Mouse (Mus musculus) hindbrain, embryonic 14.5 days (tissue): ENCODE data around the gene Mical2. TPM values are rescaled to one million over a fixed set of nuclear protein-coding genes. Genes with fewer than 3 reads are reported as not detected.

Source experiments
- ATAC-seq: fragments of 200-750 bp; cut with Nextera tagmentation; 2 replicates; pipeline ENCODE4 v1.8.0; 2017; ENCODE audit warnings: moderate number of reproducible peaks, mild to moderate bottlenecking, moderate TSS enrichment, moderate library complexity; ENCODE audit not compliant: low FRiP score
- DNase-seq: peaks from one replicate; pipeline ENCODE4 v3.0.0-alpha.2; 2015; ENCODE audit warnings: low spot score
- H3K27ac ChIP-seq: fragments of 300-500 bp; sonication (generic); 2 replicates; pipeline ENCODE4 v1.5.1; 2014; ENCODE audit warnings: mild to moderate bottlenecking, moderate library complexity
- H3K27me3 ChIP-seq: fragments of 300-500 bp; sonication (generic); 2 replicates; pipeline ENCODE4 v1.6.1; 2014; ENCODE audit warnings: mild to moderate bottlenecking, low read length, mixed read lengths; ENCODE audit not compliant: control insufficient read depth, insufficient read depth
- H3K36me3 ChIP-seq: fragments of 300-500 bp; sonication (generic); replicated peaks from 2 replicates; pipeline ENCODE4 v1.6.1; 2014; ENCODE audit not compliant: control insufficient read depth, insufficient read depth
- H3K4me1 ChIP-seq: fragments of 300-500 bp; sonication (generic); replicated peaks from 2 replicates; pipeline ENCODE4 v1.6.1; 2014; ENCODE audit warnings: antibody characterized with exemption, low read length, mixed read lengths; ENCODE audit not compliant: control insufficient read depth, insufficient read depth
- H3K4me2 ChIP-seq: fragments of 300-500 bp; sonication (generic); replicated peaks from 2 replicates; pipeline ENCODE4 v1.6.1; 2014; ENCODE audit warnings: mild to moderate bottlenecking, moderate library complexity
- H3K4me3 ChIP-seq: fragments of 300-500 bp; sonication (generic); replicated peaks from 2 replicates; pipeline ENCODE4 v1.5.1; 2014; ENCODE audit warnings: mild to moderate bottlenecking, low read length
- H3K9ac ChIP-seq: fragments of 300-500 bp; sonication (generic); 2 replicates; pipeline ENCODE4 v1.6.1; 2014
- H3K9me3 ChIP-seq: fragments of 300-500 bp; sonication (generic); 2 replicates; pipeline ENCODE4 v1.6.1; 2016; ENCODE audit warnings: low read length; ENCODE audit not compliant: control insufficient read depth
- WGBS: fragments of 180-500 bp; shearing (Covaris S2); extraction: QIAGEN DNeasy Blood & Tissue Kit; methylation state at CpG from one replicate; pipeline ENCODE4 v1.1.7; 2014; 5-methylcytosine and 5-hydroxymethylcytosine counted together
- polyA plus RNA-seq: library from polyadenylated mRNA; unstranded; fragments of >200 nt; fragmentation: Nextera tagmentation; extraction: Ambion mirVana; gene quantifications from 2 replicates; pipeline ENCODE4 v1.2.1, GENCODE M21; 2014

The Mical2 gene
- polyA plus RNA-seq, 1 experiment from 2014 or later: 4.0 TPM

- 71% methylated on average over 5 of the region's 5 CpGs for WGBS
- ATAC-seq: no peak
- DNase-seq: no peak
Observed at GRCm38 (mm10) chr7:112378476-112378875, 152.8 kb downstream of the Mical2 start.

DNA sequence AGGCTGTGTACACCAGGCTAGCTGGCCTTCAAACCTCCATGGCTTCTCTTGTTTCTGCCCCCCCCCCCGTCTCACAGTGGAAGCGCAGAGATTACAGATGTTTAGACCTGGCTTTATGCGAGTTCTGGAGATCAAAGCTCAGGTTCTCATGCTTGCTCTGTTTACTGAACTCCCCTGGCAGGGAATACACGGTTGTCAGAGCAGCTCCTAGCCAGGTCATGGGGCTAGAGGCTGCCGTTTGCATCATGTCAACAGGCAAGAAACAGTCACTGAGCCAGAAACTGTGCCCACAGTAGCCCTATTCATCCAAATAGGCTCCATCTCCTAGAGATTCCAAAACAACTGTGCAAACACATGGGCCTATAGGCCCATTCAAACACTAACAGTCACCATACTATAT is 160.9 kb downstream of the Mical2 start:
- Histone ChIP-seq H3K4me3 (no peak overlapping the region), H3K9ac (no peak overlapping the region), H3K36me3 (no peaks in the 10 kb centered on the region), H3K27ac (no peak overlapping the region), H3K27me3 (no peaks in the 10 kb centered on the region), H3K4me2 (no peak overlapping the region), H3K9me3 (no peaks in the 10 kb centered on the region), H3K4me1 (peaks cover 20% of the 10 kb centered on the region)
- ATAC-seq: no peak
- WGBS: 74% methylated on average over 5 of the region's 5 CpGs
- no peak for DNase-seq

More at GRCm38 (mm10) chr7:112378476-112378875, 152.8 kb downstream of the Mical2 start:
- Histone ChIP-seq H3K4me1 (no peaks in the 10 kb centered on the region), H3K27ac (no peak overlapping the region), H3K36me3 (no peaks in the 10 kb centered on the region), H3K4me2 (no peak overlapping the region), H3K4me3 (no peak overlapping the region), H3K9me3 (no peaks in the 10 kb centered on the region), H3K27me3 (peaks cover 3% of the 10 kb centered on the region; the same call in 1 of the 2 replicates), H3K9ac (no peak overlapping the region)

DNA sequence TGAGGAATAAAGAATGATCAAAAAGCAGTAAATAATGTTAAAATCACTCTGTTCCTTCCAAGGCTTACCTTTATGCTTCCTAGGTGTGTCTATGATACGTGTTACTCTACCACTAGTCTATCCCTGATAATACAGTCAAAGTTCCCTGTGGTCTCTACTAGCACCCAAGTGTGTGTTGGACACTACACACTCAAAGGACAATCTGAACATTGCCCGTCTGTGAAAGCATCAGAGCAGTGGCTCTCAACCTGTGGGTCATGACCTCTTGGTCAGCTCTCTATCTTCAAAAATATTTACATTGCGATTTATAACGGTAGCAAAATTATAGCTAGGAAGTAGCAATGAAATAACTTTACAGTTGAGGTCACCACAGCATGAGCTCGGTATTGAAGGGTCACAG is 162.2 kb downstream of the Mical2 start:
- ATAC-seq: no peak
- Histone ChIP-seq H3K4me2 (no peak overlapping the region), H3K36me3 (no peaks in the 10 kb centered on the region), H3K9me3 (no peaks in the 10 kb centered on the region), H3K27ac (no peak overlapping the region), H3K27me3 (no peaks in the 10 kb centered on the region), H3K9ac (no peak overlapping the region), H3K4me3 (no peak overlapping the region), H3K4me1 (peaks cover 24% of the 10 kb centered on the region)
- DNase-seq: no peak
- 82% methylated on average over 5 of the region's 5 CpGs for WGBS

GRCm38 (mm10) chr7:112388363-112388875 is 162.8 kb downstream of the Mical2 start:
- H3K4me2 ChIP-seq: no peak overlapping the region
- no peak overlapping the region for H3K9ac ChIP-seq
- DNase-seq: no peak
- 86% methylated on average over 5 of the region's 5 CpGs for WGBS
- H3K4me3 ChIP-seq: no peak overlapping the region
- H3K9me3 ChIP-seq: no peaks in the 10 kb centered on the region
- peaks cover 24% of the 10 kb centered on the region for H3K4me1 ChIP-seq
- no peak overlapping the region for H3K27ac ChIP-seq
- no peak for ATAC-seq
- H3K36me3 ChIP-seq: no peaks in the 10 kb centered on the region
- H3K27me3 ChIP-seq: no peaks in the 10 kb centered on the region

DNA sequence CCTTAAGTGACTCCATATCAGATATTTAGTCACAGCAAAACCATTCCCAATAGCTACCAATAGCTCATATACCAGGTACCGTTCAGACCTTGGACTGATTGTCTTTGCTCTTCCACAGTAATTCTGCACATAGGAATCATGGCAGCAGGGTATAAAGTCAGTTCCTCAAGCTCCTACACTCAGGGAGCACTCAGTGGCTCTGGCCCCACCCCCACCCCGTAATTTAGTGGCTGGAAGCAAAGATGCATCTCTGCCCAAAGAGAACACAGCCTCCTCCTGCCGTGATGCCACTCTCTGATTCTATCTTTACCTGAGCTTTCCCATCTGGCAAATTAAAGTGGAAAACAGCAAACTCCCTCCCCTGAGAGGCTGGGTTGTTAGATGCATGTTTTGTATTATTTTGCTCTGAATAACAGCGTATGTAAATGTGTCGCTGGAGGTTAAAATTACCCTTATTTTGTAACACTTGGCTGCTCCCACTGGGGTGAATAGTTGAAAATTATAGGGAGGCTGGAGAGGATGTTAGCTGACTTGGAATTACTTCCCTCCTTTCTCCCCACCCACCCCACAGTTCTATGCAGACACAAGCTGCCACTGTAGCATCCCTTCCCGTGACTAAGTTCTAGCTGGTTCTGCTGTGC is 164.1 kb downstream of the Mical2 start:
- 30% methylated on average over 6 of the region's 6 CpGs for WGBS

DNA sequence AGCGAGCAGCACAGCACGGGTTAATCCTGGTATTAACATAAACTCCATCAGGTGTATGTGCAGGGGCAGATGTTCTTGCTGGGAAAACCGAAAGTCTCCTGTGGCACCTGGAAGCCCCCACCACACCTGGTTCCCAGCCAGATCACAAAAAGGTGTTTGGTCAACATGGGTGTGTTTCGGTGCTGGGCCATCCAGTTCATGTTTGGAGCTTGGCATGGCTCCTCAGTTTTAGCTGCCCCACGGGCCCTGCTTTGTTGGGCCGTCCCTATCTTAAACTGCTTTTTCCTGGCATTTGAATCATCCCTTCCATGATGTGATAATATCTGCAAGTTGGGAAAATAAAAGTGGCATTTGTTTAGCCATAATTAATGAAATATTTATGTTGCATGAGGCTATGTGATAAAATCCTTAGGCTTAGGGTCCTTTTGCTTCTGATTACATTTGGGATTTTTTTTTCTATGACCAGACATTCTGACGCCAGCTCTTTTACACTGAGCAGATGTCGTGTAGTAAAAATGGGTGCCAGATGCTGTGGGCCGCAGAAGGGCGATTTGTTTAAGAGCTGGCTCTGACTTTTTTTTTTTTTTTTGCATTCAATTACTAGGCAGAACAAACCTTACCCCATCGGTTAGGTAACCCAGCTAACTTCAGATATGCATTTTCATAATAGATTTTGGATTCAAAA is 164.7 kb downstream of the Mical2 start:
- Histone ChIP-seq H3K36me3 (no peaks in the 10 kb centered on the region), H3K27ac (peak overlapping the region; percentile 84), H3K9me3 (no peaks in the 10 kb centered on the region), H3K4me3 (no peak overlapping the region), H3K4me2 (no peak overlapping the region), H3K4me1 (peaks cover 24% of the 10 kb centered on the region), H3K27me3 (no peaks in the 10 kb centered on the region), H3K9ac (no peak overlapping the region)
- ATAC-seq (0 out of 2 replicates have a peak, but pooled peaks have one; percentile 19), DNase-seq (peak; percentile 60)
- WGBS: 29% methylated on average over 11 of the region's 11 CpGs

More for the DNA sequence above, 164.1 kb downstream of the Mical2 start:
- peak; percentile 55 for ATAC-seq
- Histone ChIP-seq H3K36me3 (no peaks in the 10 kb centered on the region), H3K27me3 (no peaks in the 10 kb centered on the region), H3K9me3 (no peaks in the 10 kb centered on the region), H3K9ac (0 out of 2 replicates have a peak overlapping the region, but pooled peaks have one; percentile 7), H3K4me1 (peaks cover 24% of the 10 kb centered on the region), H3K4me2 (no peak overlapping the region), H3K27ac (peak overlapping the region; percentile 84), H3K4me3 (no peak overlapping the region)
- no peak for DNase-seq

GRCm38 (mm10) chr7:112390937-112391605 is 165.4 kb downstream of the Mical2 start:
- WGBS: 31% methylated on average over 6 of the region's 6 CpGs
- Histone ChIP-seq H3K27me3 (no peaks in the 10 kb centered on the region), H3K36me3 (no peaks in the 10 kb centered on the region), H3K4me2 (no peak overlapping the region; the same call in 1 of the 2 replicates), H3K9ac (no peak overlapping the region), H3K4me1 (peaks cover 24% of the 10 kb centered on the region), H3K9me3 (no peaks in the 10 kb centered on the region), H3K27ac (peak overlapping the region; percentile 84), H3K4me3 (no peak overlapping the region)
- ATAC-seq (peak; percentile 54; the same call in 1 of the 2 replicates), DNase-seq (peak; percentile 77)

- H3K36me3 ChIP-seq: no peaks in the 10 kb centered on the region
- no peaks in the 10 kb centered on the region for H3K9me3 ChIP-seq
- no peak overlapping the region for H3K27ac ChIP-seq
- H3K4me1 ChIP-seq: no peaks in the 10 kb centered on the region
- no peak overlapping the region for H3K4me3 ChIP-seq
- H3K9ac ChIP-seq: no peak overlapping the region
- DNase-seq (no peak), ATAC-seq (no peak)
- no peaks in the 10 kb centered on the region for H3K27me3 ChIP-seq
- 91% methylated on average over 3 of the region's 3 CpGs for WGBS
- no peak overlapping the region for H3K4me2 ChIP-seq
Observed at GRCm38 (mm10) chr7:112397786-112398185, 172.1 kb downstream of the Mical2 start.
